Mouse (Mus musculus) liver, postnatal 0 days (tissue): ENCODE measurements around the gene Baiap2l2. TPM values are rescaled to one million over a fixed set of nuclear protein-coding genes. Genes with fewer than 3 reads are reported as not detected.

Experiments used
- ATAC-seq: fragments of 200-750 bp; cut with Nextera tagmentation; 2 replicates; pipeline ENCODE4 v1.8.0; 2017; ENCODE audit warnings: mild to moderate bottlenecking, moderate library complexity
- DNase-seq: peaks from one replicate; pipeline ENCODE4 v3.0.0-alpha.2; 2016
- H3K27ac ChIP-seq: fragments of 300-500 bp; sonication (generic); 2 replicates; pipeline ENCODE4 v1.5.1; 2014; ENCODE audit warnings: antibody characterized with exemption, moderate library complexity, mild to moderate bottlenecking, low read depth
- H3K27me3 ChIP-seq: fragments of 300-500 bp; sonication (generic); 2 replicates; pipeline ENCODE4 v1.6.1; 2014; ENCODE audit warnings: low read length, control low read depth, mixed read lengths; ENCODE audit not compliant: insufficient read depth
- H3K36me3 ChIP-seq: fragments of 300-500 bp; sonication (generic); replicated peaks from 2 replicates; pipeline ENCODE4 v1.6.1; 2014; ENCODE audit warnings: mild to moderate bottlenecking, control low read depth, low read length, moderate library complexity, mixed read lengths; ENCODE audit not compliant: insufficient read depth
- H3K4me1 ChIP-seq: fragments of 300-500 bp; sonication (generic); 2 replicates; pipeline ENCODE4 v1.6.1; 2014; ENCODE audit warnings: antibody characterized with exemption, mild to moderate bottlenecking, control low read depth; ENCODE audit not compliant: insufficient read depth
- H3K4me2 ChIP-seq: fragments of 300-500 bp; sonication (generic); 2 replicates; pipeline ENCODE4 v1.6.1; 2014; ENCODE audit warnings: low read depth, mild to moderate bottlenecking, low read length, moderate library complexity, mixed read lengths
- H3K4me3 ChIP-seq: fragments of 300-500 bp; sonication (generic); 2 replicates; pipeline ENCODE4 v1.5.1; 2014; ENCODE audit warnings: low read depth, low read length
- H3K9ac ChIP-seq: fragments of 300-500 bp; sonication (generic); replicated peaks from 2 replicates; pipeline ENCODE4 v1.6.1; 2014; ENCODE audit warnings: mild to moderate bottlenecking, moderate library complexity
- H3K9me3 ChIP-seq: fragments of 300-500 bp; sonication (generic); 2 replicates; pipeline ENCODE4 v1.6.1; 2016; ENCODE audit warnings: mild to moderate bottlenecking, control low read depth, low read length, mixed read lengths
- CTCF ChIP-seq: sonication (generic); IDR thresholded peaks from 2 replicates; pipeline ENCODE4 v1.5.1; 2016; ENCODE audit warnings: antibody characterized with exemption, low read depth
- EP300 ChIP-seq: IDR thresholded peaks from 2 replicates; pipeline ENCODE4 v1.6.1; 2016; ENCODE audit warnings: antibody characterized with exemption, low read depth, mild to moderate bottlenecking
- WGBS: fragments of 180-500 bp; shearing (Covaris S2); extraction: QIAGEN DNeasy Blood & Tissue Kit; methylation state at CpG from one replicate; pipeline ENCODE4 v1.1.7; 2014; ENCODE audit not compliant: insufficient replicate concordance; 5-methylcytosine and 5-hydroxymethylcytosine counted together
- polyA plus RNA-seq: library from polyadenylated mRNA; unstranded; fragments of >200 nt; fragmentation: Nextera tagmentation; extraction: Ambion mirVana; gene quantifications from 2 replicates; pipeline ENCODE4 v1.2.1, GENCODE M21; 2015

The Baiap2l2 gene
- polyA plus RNA-seq, 1 experiment from 2014 or later: 1.2 TPM

DNA sequence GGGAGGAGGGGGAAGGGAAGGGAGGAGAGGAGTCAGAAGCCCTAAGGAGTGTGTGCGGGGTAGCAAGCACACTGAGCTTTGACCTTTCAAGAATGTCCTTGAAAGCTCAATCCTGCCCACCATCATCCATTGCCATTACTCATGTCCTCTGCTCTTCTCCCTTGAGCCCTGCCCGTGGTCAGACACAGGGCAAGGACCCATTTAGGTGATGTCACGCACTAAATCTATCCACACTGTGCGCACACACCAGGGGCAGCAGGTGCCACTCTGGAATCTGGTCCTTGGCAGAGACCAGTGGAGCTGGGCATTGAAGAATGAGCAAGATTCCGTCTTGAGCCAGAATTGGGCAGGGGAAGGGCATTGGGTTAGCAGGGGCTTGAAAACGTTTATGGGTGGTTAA, 77.1 kb downstream of the Baiap2l2 start:
- TF ChIP-seq EP300: no peak
- TF ChIP-seq CTCF: no peak
- ATAC-seq (no peak), DNase-seq (no peak)
- Histone ChIP-seq H3K4me1 (no peaks in the 10 kb centered on the region), H3K4me3 (no peak overlapping the region), H3K9me3 (no peaks in the 10 kb centered on the region), H3K36me3 (no peaks in the 10 kb centered on the region), H3K4me2 (no peak overlapping the region), H3K27me3 (no peaks in the 10 kb centered on the region), H3K27ac (no peak overlapping the region), H3K9ac (no peak overlapping the region)
- WGBS: 73% methylated on average over 6 of the region's 6 CpGs

Other genes with a start within 250 kb of the Baiap2l2 start
- gene Galr3, start 243.7 kb downstream of the Baiap2l2 start, polyA plus RNA-seq: 0.08 and 0.16 TPM in 2 replicates
- 21.3 and 22.5 TPM in 2 replicates for gene Ankrd54, start 222.6 kb downstream of the Baiap2l2 start, polyA plus RNA-seq
- 70.9 and 76.4 TPM in 2 replicates for gene Eif3l, start 210.4 kb downstream of the Baiap2l2 start, polyA plus RNA-seq
- gene Micall1, start 176.6 kb downstream of the Baiap2l2 start, polyA plus RNA-seq: 0.92 and 1.3 TPM in 2 replicates
- 129 and 130 TPM in 2 replicates for gene Polr2f, start 144.5 kb downstream of the Baiap2l2 start, polyA plus RNA-seq
- gene 1700088E04Rik, start 144.3 kb downstream of the Baiap2l2 start, polyA plus RNA-seq: 0.72 and 1.2 TPM in 2 replicates
- 0.07 and 0.08 TPM in 2 replicates for gene Sox10, start 120.3 kb downstream of the Baiap2l2 start, polyA plus RNA-seq
- gene Pick1, start 56.4 kb downstream of the Baiap2l2 start, polyA plus RNA-seq: 11.5 and 12.2 TPM in 2 replicates
- 0.08 TPM in 2 replicates for gene Gm49486, start 56.1 kb downstream of the Baiap2l2 start, polyA plus RNA-seq
- not detected in 2 replicates for gene Slc16a8, start 30.8 kb downstream of the Baiap2l2 start, polyA plus RNA-seq
- gene Pla2g6, start 42.9 kb upstream of the Baiap2l2 start, polyA plus RNA-seq: 18.5 and 18.8 TPM in 2 replicates
- 0.94 and 1.1 TPM in 2 replicates for gene Maff, start 61.1 kb upstream of the Baiap2l2 start, polyA plus RNA-seq
- gene Tmem184b, start 118.0 kb upstream of the Baiap2l2 start, polyA plus RNA-seq: 6.6 and 8.4 TPM in 2 replicates
- 7.5 and 8.9 TPM in 2 replicates for gene Csnk1e, start 170.0 kb upstream of the Baiap2l2 start, polyA plus RNA-seq
- gene Kcnj4, start 219.7 kb upstream of the Baiap2l2 start, polyA plus RNA-seq: not detected in 2 replicates
- 3.4 and 3.5 TPM in 2 replicates for gene Kdelr3, start 230.9 kb upstream of the Baiap2l2 start, polyA plus RNA-seq